Mouse (Mus musculus) spleen, adult 2 months (tissue): ENCODE measurements around the gene Mak.

Experiments
- CTCF ChIP-seq: fragments of 200-500 bp; IDR thresholded peaks from 2 replicates; pipeline ENCODE4 v1.5.1; 2011; ENCODE audit warnings: mild to moderate bottlenecking, inconsistent platforms; ENCODE audit not compliant: insufficient read depth, insufficient read length, insufficient replicate concordance; ENCODE audit errors: extremely low read depth
- POLR2A ChIP-seq: fragments of 200-500 bp; IDR thresholded peaks from 2 replicates; pipeline ENCODE4 v1.6.1; 2011; ENCODE audit warnings: low read depth, low read length, inconsistent platforms

GRCm38 (mm10) chr13:40979321-40979720 lies 100.2 kb downstream of the Mak start:
- no peak for TF ChIP-seq POLR2A
- no peak for TF ChIP-seq CTCF
